Mouse (Mus musculus): ENCODE results near the gene Krtcap2. TPM values are rescaled to one million over a fixed set of nuclear protein-coding genes. Genes with fewer than 3 reads are reported as not detected.

The Krtcap2 gene
- total RNA-seq, 2 experiments from 2014 or later = 73.5 to 87.6 TPM

DNA sequence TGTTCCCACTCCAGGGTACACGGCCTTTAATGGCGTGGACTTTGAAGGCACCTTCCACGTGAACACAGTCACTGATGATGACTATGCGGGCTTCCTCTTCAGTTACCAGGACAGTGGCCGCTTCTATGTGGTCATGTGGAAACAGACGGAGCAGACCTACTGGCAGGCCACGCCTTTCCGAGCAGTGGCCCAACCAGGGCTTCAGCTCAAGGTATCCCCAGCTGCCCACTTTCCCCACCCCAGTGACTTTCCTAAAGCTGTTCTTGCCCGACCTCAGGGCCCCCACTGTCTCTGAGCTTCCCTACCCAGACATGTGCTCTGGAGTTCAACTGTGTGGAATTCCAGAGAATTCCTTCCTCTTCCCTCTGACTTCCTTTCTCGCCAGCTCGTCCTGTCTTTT, 21.0 kb upstream of the Krtcap2 start:
- intact Hi-C loops (cut with DNase I) = no loop called here
- no peak for DNase-seq (ENCODE audit: low spot score)

DNA sequence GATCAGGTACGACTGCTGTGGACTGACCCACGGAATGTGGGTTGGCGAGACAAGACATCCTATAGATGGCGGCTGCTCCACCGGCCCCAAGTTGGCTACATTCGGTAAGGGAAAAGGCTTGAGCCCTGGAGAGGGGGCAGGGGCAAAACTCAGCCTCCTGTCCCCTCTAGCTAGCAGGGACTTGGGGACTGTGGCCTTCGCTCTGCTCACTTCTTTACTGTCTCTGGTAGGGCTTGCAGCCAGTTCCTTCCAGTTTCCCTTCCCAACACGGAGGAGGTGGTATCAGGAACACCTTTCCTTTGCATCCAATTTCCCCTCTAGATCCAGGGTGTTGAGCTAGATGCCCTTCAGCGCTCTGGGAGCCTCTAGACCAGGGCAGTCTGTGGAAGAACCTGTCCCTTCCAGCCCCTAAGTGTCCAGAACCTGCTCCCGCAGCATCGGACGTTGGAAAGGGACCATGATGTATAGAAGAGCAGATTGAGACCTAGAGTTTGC, 20.4 kb upstream of the Krtcap2 start:
- intact Hi-C loops (cut with DNase I) = no loop called here
- DNase-seq (ENCODE audit: low spot score) = no peak

DNA sequence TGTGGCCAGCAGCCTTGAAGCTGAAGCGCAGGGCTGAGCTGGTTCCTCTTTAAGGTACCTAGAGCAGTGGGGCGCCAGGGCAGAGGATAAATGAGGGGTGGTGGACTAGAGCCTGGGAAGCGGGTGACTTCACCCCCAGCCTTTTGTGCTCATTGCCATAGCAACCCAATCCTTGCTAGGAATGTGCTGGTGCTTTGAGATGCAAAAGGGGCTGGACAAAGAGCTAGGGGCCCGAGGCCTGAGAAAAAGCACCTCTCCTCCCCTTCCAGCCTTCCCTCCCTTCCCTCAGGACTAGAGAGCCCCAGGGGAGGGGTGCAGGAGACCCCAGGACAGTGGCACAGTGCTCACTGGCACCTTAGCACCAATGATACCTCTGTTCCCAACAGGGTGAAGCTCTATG, 19.8 kb upstream of the Krtcap2 start:
- no peak for DNase-seq (ENCODE audit: low spot score)
- intact Hi-C loops (cut with DNase I) = no loop called here

DNA sequence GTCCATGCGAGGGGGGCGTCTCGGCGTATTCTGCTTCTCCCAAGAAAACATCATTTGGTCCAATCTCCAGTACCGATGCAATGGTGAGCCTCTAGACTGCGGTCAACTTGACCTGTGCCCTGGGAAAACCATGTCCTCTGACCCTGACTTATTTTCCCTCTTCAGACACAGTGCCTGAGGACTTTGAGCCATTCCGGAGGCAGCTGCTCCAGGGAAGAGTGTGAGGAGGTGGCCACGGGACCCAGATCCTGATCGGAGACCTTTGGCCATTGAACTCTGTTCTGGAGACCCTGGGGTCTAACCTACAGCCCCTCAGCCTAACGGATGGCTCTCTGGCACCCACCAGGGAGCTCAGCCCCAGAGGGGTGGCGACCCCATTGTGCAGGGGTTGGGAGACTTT, 19.4 kb upstream of the Krtcap2 start:
- intact Hi-C loops (cut with DNase I) = no loop called here
- DNase-seq (ENCODE audit: low spot score) = no peak

DNA sequence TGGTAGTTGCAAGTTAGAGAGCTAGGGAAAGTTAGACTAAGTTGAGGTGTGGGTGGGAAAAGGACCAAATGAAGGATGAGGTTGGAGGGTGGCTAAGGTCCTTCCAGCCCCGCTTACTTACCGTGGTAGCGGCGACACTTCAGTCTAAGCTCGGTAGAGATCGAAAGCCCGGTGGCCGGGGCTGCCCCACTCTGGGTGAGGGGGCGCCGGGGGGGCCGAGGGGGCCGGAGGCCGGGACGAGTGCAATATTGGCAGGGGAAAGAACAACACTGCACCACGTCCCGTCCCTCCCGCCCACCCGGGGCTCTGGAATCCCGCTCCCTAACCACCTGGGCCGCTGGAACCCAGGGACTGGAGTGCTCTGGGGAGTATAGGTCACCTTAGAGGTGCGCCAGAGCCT, 18.9 kb upstream of the Krtcap2 start, which contains the start of gene Mtx1:
Gene Mtx1, minus strand, starts transcription at position 189 of the 400 bp plus-strand sequence.
- intact Hi-C loops (cut with DNase I) = no loop called here
- DNase-seq (ENCODE audit: low spot score) = no peak

DNA sequence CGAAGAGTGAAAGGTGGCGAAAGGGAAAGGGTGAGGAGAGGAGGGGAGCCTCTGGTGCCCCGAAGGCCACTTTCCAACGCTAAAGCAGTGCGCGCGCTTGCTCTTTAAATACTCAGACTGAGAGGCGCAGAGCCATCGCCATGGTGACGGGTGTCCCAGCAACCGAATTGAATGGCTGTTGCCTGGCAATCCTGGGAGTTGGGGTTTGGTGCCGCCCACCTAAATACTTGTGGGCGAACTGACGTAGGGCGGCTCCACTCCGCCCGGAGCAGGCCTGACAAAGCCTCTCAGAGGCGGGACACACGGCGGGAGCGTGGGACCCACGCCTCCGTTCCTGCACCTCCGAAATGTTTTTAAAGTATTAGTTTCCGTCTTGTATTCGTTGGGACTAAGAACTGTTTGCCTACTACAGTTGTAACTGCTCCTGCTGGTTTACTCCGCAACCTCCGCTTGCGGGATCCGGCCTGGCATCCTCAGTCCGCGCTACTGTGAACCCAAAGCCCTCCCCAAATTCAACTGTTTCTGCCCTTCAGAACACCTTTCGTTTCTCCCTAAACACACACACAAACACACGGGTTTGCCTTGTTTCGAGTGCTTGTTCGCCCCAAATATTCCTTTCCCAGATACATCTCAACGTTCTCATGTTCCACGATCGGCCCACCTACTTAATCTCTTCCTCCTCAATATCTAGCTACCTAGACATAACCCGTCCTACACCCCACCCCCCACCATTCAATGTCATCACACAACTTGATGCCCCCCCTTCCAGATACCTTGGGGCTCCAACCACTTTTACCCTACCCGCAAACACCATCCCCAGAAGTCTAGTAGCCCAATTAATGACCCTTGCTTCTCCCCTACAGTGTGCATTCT, 18.2 kb upstream of the Krtcap2 start:
- DNase-seq (ENCODE audit: low spot score) = peak; percentile 79
- intact Hi-C loops (cut with DNase I) = no loop called here

DNA sequence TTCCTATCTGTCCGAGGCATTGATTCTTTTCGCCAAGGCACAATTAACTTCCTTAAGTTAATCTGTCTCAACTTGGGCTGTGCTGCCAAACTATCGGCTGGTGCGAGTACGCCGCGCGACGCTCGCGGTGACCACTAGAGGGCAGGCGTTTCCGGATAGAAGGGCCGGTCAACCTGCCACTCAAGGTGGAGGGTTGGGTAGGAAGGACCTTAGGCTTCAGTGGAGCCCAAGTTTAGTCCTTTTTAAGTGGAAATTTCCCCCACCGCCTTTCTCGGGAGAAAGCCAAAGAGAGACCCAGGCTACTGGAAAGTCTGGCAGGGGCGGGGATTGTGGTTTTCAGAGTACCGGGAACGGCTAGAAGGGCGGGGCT, 17.6 kb upstream of the Krtcap2 start:
- intact Hi-C loops (cut with DNase I) = no loop called here
- DNase-seq (ENCODE audit: low spot score) = peak; percentile 76

DNA sequence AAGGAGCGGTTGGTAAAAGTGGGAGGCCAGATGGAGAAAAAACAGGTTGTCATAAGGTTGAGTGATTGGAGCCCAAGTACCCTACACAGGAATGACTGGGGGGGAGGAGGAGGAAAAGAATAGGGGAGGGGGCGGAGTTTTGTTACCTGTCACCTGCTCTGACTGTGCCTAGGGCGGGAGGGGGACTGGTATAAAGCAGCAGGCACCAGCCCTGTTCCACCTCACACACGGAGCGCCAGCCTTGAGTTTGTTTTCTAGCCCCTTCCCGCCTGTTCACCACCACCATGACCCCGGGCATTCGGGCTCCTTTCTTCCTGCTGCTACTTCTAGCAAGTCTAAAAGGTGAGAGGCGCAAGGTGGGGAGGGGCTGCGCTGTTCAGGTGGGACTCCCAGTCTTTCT, 16.9 kb upstream of the Krtcap2 start, which contains the start of gene Muc1:
Gene Muc1, plus strand, starts transcription at position 222 of the 400 bp plus-strand sequence.
- no peak for DNase-seq (ENCODE audit: low spot score)
- intact Hi-C loops (cut with DNase I) = no loop called here

DNA sequence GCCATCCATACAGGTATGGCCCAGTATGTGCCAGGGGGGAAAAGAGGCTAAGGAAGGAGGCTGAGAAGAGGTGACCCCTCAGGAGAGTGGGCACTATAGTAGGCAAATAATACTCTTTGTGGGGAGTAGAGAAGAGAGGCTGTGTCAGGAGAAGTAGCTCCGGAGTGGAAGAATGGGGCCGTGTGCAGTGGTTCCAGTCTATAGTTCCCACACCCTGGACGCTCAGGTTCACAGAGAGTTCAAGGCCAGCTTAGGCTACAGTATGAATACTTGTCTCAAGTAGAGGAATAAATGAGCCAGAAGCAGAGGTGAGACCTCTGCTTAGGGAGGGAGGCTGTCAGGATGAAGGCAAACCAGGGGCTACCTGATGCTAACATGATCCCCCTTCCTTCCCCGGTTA, 16.5 kb upstream of the Krtcap2 start:
- intact Hi-C loops (cut with DNase I) = no loop called here
- DNase-seq (ENCODE audit: low spot score) = no peak

DNA sequence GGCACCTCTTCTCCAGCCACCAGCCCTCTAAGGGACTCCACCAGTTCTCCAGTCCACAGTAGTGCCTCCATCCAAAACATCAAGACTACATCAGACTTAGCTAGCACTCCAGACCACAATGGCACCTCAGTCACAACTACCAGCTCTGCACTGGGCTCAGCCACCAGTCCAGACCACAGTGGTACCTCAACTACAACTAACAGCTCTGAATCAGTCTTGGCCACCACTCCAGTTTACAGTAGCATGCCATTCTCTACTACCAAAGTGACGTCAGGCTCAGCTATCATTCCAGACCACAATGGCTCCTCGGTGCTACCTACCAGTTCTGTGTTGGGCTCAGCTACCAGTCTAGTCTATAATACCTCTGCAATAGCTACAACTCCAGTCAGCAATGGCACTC, 15.2 kb upstream of the Krtcap2 start:
- DNase-seq (ENCODE audit: low spot score) = no peak
- intact Hi-C loops (cut with DNase I) = no loop called here

DNA sequence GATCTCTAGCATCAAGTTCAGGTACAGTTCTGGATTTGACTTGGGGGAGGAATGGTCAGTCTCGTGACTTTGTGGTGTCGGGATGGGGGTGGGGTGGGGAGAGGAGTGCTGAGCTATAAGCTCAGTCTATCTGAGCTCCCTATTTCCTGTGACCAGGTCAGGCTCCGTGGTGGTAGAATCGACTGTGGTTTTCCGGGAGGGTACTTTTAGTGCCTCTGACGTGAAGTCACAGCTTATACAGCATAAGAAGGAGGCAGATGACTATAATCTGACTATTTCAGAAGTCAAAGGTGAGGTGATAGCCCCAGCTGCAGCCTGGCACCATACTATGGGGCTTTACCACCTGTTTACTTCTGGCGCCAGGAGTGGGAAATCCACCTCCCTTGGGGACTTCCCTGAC, 14.4 kb upstream of the Krtcap2 start:
- intact Hi-C loops (cut with DNase I) = no loop called here
- DNase-seq (ENCODE audit: low spot score) = no peak

DNA sequence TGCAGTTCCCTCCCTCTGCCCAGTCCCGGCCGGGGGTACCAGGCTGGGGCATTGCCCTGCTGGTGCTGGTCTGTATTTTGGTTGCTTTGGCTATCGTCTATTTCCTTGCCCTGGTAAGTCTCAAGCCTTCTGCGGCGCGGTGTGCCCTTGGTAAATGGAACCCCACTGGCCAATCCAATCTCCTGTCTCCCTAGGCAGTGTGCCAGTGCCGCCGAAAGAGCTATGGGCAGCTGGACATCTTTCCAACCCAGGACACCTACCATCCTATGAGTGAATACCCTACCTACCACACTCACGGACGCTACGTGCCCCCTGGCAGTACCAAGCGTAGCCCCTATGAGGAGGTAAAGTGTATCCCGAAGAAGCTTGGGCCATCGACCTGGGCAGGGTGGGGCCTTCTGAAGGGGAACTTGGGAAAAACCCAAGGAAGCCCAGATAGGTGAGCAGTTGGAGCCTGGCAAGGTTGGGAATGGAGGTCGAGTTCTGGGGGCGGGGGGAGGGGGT, 13.9 kb upstream of the Krtcap2 start:
- DNase-seq (ENCODE audit: low spot score) = no peak
- intact Hi-C loops (cut with DNase I) = no loop called here

DNA sequence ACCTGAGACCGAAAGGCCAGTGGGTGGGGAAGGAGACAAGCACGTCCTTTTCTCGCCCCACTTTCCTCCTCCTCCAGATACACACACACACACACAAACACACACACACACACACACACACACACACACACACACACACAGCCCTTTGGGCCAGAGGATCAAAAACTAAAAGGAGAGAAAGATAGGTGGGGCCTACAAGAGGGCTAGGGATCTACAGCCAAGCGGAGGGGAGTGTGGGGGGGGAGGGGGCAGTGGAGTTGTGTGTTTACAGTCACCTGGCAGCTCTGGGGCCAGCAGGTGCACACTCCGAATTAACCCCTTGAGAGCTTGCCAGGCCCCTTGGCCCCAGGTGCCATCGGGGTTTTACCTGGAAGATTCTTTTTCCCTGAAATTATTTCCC, 13.2 kb upstream of the Krtcap2 start:
- intact Hi-C loops (cut with DNase I) = no loop called here
- no peak for DNase-seq (ENCODE audit: low spot score)

DNA sequence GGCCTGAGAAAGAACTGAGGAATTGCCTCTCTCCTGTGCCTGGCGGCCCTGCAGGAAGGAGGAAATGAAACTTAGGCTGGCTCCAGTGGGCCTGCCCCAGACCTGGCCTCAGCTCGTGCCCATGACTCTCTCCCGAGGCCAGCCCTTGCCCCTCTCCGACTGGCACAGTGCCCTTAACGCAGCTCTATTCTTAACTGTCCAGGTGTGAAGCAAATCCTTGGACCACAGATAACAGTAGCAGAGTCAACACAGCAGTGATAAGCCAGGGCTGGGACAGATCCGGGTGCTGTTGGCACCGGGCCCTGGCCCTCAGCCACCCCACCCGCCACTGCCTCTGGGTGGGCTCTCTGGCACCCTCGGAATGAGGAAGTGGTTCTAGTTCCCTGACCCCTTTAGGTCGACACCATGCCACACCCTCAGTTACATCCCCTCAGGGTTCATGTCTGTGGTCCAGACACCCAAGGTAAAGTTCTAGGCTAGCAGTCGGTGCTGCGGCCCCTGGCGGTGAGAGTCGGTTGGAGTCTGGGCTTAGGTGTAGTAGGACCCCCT, 12.1 kb upstream of the Krtcap2 start:
- DNase-seq (ENCODE audit: low spot score) = no peak
- intact Hi-C loops (cut with DNase I) = no loop called here

DNA sequence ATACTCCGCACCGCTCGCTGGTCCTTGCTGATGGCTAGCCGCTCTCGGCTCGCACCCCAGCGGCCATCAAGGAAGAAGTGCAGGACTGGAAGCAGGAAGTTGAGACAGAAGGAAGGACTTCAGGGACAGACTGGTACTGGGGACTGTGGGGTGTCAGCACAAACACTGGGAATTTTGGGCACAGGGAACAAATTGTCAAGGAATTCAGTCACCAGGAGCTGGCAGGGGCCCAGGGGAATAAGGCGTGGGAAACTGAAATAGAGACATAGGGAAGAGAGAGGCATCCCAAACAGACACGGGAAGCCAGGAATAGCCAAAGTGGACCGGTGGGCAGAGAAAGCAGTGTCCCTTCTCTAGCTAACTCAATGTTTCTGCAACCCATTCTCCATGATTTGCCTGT, 9.2 kb upstream of the Krtcap2 start:
- DNase-seq (ENCODE audit: low spot score) = no peak
- intact Hi-C loops (cut with DNase I) = no loop called here

DNA sequence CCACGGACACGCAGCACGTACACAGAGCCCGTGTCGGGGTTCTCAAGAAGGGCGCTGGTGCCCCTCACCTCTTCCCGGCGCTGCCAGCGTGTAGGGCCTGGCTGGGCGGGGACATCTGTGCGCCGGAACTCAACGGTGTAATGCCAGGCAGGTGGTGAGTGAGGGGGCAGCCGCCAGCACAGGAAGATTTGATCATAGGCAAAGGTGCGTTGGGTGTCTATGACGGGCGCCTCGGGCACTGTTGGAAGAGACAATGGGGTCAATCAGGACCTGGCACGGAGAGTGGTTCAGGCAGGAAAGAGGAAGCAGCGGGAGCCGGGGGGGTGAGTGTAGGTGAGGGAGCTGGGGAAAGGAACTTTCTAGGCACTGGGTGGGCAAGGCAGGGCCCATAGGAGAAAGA, 8.1 kb upstream of the Krtcap2 start:
- no peak for DNase-seq (ENCODE audit: low spot score)
- intact Hi-C loops (cut with DNase I) = no loop called here

DNA sequence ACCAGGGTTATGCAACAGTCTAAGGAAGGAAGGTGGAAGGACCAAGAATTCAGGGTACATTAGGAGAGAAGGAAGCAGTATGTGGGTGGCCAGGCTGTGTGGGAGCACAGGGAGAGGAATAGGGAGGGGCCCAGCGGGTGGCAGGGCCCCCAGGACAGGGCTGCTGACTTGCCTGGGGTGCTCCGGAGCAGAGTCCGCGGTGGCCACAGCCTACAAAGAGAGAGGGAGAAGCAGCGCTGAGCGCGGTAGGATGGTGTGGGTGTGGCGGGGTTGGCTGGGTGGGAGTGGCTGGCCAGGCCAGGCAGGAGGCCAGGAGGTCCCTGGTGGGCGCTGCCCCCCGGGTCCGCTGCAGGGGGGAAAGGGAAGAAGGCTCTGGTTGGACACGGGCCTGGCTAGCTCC, 7.3 kb upstream of the Krtcap2 start:
- no peak for DNase-seq (ENCODE audit: low spot score)
- intact Hi-C loops (cut with DNase I) = no loop called here

DNA sequence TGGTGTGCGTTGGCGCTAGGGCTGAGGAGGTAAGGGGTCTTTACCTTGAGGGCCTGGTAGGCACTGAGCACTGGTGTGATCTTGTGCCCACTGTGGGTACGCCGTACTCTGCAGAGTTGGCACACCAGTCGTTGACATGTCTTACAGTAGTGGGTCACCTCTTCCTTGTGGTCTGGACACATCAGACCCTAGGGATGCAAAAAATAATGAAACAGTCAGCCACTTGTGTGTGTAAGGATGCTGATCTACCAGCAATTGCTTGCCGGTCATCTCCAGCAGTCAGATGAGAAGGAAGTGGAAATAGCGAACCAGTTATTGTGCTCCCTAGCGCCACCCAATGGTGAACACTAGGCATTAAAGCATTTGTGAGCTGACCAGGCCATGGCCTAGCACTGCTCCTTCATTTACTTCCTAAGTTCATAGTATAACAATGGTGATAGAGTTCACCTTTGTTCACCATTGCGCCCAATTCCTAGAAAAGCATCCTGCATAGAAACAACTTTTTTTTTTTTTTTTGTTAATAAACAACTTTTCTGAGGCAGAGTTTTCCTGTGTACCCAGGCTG, 3.4 kb upstream of the Krtcap2 start:
- intact Hi-C loops (cut with DNase I) = no loop called here
- no peak for DNase-seq (ENCODE audit: low spot score)

DNA sequence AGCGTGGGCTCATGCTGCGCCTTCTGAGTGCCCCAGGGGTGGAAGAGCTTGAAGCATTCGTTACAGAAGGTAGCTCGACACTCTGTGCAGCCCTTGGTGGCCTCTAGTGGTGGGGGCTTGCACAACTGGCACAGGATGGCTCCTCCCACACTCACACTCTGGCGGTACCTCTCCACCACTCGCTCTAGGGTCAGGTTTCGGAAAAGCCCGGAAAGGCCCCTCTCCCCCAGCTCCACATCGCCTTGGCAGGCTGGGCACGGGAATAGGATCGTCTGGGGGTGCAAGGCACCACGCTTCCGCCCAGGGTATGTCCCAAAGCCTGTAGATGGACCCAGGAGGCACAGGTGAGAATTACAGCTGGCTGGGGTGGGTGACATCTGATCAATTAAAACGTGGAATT, 2.2 kb upstream of the Krtcap2 start:
- no peak for DNase-seq (ENCODE audit: low spot score)
- intact Hi-C loops (cut with DNase I) = no loop called here

DNA sequence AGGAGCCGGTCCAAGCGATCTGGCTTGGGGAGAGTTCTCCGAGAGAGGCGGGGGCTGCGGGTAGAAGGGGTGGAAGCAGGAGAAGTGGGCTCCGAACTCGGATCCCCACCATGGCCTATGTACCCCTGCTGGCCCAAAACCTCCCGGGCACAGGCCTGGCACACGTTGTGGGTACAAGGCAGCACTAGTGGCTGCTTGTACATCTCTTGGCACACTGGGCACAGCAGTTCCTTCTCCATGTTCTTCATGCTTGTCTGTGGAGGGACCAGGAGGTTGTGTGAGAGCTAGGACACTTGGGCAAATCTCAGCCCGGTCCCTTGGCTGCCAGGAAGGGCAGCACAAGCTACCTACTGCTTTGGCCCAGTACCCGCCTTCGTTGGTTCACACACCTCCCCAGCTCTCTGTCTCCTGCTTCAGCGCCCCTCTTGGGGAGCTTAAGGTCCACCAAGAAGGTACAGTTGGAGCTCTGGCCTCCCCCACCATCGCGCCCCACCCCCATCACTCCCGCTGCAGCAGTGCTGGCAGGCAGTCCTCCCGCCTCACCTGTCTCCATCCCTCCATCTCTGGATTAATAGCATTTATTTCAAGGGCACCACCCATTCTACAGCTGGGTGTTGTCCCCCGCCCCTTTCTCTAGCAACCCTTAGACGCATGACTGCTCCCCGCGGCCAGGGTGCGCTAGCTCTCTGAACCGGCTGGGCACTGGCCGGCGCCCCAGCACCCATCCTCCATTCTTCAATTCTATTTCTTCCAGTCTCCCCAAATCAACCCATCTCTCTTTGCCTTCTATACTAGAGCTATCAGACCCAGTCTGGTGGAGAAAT, 1.4 kb upstream of the Krtcap2 start:
- intact Hi-C loops (cut with DNase I) = no loop called here
- DNase-seq (ENCODE audit: low spot score) = no peak
